Mouse (Mus musculus) adrenal gland, postnatal 25 days (tissue): ENCODE measurements around the gene Wbp1l. TPM values are rescaled to one million over a fixed set of nuclear protein-coding genes. Genes with fewer than 3 reads are reported as not detected.

Experiments
- DNase-seq: peaks from one replicate; pipeline ENCODE4 v3.0.0; 2021; ENCODE audit warnings: mixed read lengths
- total RNA-seq: library from RNA; stranded (reverse); gene quantifications from 2 replicates; pipeline ENCODE4 v1.2.3, GENCODE M21; 2021

The Wbp1l gene
- total RNA-seq, 1 experiment from 2014 or later: 189 TPM

DNA sequence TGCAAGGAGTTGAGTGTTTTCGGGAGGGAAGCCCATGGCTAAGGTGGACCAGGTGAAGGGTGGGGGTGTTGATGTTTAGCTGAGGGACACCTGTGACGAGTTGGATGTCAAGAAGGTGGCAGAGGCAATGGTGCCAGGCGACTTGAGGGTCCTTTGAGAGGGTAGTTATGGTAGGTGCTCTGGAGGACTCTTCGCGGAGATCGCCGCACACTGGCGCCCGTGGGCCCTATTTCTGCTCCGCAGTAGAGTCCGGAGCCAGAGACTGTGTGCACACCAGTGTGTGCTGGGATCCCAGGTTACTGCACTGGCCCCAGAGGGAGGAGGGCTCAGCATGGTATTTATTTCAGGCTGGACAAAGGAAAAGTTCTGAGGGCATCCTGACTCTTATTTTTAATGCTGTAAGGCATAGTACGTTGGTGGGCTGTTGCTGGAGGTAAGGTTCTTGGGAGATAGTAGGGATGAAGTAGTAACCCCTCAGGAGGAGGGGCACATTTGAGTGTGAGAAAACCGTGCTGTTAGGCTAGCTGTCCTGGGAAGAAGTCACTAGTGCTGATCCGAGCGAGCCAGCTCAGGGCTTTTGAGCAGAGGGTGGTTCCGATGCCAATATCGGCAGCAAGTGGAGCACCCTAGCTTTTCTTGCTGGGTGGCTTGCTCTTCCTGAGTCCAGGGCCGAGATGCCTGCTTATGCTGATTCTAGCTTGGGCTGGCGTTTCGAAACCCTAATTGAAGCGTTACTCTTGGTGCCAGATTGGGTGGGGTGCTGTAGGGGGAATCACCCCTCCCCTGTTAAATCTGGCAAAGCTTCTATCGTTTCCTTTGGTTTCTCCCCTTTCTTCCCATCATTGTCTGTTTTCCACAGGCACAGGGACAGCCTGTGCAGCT is 732 bp downstream of the Wbp1l start:
- DNase-seq: peak; percentile 31

- no peak for DNase-seq
Observed at GRCm38 (mm10) chr19:46600371-46600770, 1.5 kb downstream of the Wbp1l start.

DNA sequence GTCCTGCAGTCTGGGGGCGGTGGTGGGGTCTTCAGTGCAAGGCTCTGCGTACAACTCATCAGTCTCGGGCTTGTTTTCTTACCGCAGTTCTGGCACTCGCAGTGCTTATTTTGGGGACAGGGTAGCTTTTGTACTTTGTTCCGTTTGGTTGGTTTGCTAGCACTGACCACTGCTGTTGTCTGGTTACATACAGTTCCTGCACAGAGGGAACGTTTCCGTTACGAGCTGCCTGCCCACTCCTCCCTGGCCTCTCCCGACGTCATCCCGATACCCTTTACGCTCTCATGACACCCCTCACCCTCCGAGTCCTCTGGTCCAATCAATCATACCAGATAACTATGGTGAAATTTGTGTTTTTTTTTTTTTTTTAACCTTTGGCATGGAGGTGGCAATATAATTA is 2.6 kb downstream of the Wbp1l start:
- DNase-seq: no peak

- no peak for DNase-seq
Observed at GRCm38 (mm10) chr19:46602406-46602805, 3.5 kb downstream of the Wbp1l start.

DNA sequence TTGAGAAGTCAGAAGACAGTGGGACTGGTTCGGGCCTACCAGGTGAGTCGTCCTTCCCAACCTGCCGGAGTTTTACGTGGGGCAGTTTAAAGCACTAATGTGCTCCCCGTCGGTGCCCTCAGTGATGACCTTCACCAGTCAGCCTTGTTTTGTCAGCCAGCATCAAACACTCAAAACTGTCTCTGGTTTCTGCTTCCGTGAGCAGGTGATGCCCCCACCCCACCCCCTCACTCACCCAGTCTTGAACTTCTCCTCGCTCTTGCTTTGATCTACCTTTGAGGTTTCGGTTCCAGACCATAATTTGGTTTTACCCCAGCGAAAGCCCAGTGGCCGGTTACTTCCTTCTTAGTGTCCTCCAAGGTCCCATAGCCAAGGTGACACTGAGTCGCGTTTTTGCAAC is 7.8 kb downstream of the Wbp1l start:
- DNase-seq: no peak

DNA sequence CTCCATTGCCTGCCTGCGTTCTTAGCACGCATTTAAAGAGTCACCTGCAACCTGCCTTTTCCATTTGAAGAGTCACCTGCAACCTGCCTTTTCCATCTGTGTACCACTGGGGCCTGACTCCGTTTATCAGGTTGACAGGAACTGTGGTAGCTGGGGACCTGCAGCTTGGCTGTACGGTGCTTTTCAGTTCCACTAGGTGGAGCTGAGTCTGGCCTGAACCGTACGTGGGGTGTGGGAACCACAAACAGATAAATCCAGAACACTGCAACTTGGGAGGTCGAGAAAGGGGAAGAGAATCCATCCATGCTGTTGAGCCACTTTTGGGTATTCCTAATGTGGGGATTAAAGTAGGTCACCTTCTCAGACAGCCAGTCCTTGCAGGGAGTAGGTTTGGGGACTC is 8.5 kb downstream of the Wbp1l start:
- DNase-seq: no peak

- DNase-seq: no peak
Observed at GRCm38 (mm10) chr19:46608158-46608557, 9.3 kb downstream of the Wbp1l start.

GRCm38 (mm10) chr19:46616378-46616777 is 17.5 kb downstream of the Wbp1l start:
- no peak for DNase-seq

GRCm38 (mm10) chr19:46617361-46617760 is 18.5 kb downstream of the Wbp1l start:
- DNase-seq: no peak

- no peak for DNase-seq
Observed at GRCm38 (mm10) chr19:46618322-46618721, 19.4 kb downstream of the Wbp1l start.

DNA sequence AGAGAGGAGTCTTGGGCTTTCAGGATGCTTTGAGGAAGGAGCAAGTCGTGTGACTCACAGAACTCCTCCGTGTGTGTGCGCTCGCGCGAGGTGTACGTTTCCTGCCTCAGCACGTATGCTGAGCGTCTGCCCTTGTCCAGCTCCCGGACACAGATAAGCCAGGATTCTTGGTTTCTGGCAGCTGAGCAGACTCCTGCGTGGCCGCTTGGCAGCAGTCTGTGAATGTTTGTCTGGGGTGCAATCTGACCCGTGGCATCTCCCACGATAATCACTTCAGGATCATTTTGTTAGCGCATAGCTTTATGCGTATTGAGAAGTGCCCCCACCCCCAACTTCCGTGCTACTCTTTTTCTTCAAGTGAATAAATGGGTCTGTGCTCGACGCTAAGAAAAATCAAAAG is 20.1 kb downstream of the Wbp1l start:
- DNase-seq: peak; percentile 37

GRCm38 (mm10) chr19:46619518-46619917 is 20.6 kb downstream of the Wbp1l start:
- no peak for DNase-seq

DNA sequence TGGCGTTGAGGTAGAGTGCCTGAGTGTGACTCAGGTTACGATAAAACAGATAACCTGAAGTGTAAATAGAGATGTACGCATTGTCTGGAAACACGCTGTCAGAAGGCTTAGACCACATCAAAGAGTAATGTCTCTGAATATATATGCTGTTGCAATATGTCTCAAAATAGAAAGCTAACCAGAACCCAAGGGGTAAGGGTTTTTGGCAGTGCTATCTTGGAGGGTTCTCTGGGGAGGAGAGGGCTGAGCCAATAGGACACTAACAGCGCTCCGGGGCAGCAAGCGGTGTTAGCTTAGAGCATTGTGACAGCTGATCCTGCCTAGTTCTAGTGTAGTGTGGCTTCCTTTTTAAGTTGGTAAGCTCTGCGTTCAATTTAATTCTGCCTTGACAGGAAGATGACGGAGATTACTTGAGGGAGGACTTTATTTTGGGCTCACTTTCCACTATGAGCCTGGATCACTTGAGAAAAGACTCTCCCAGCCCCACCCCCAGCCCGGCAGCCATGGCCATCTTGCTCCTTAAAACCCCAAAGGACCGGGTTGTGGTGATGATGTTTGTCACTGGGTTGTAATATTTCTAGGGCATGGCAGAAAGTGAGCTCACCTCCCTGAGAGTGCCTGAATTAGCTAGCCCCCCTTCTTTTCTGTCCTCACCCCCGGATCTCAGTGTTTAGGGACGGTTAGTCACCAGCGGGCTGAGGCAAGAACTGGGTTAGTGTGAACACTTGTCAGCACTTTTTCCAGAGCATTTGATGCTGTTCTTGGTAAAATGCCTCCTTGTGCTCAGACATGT is 21.3 kb downstream of the Wbp1l start:
- no peak for DNase-seq

DNA sequence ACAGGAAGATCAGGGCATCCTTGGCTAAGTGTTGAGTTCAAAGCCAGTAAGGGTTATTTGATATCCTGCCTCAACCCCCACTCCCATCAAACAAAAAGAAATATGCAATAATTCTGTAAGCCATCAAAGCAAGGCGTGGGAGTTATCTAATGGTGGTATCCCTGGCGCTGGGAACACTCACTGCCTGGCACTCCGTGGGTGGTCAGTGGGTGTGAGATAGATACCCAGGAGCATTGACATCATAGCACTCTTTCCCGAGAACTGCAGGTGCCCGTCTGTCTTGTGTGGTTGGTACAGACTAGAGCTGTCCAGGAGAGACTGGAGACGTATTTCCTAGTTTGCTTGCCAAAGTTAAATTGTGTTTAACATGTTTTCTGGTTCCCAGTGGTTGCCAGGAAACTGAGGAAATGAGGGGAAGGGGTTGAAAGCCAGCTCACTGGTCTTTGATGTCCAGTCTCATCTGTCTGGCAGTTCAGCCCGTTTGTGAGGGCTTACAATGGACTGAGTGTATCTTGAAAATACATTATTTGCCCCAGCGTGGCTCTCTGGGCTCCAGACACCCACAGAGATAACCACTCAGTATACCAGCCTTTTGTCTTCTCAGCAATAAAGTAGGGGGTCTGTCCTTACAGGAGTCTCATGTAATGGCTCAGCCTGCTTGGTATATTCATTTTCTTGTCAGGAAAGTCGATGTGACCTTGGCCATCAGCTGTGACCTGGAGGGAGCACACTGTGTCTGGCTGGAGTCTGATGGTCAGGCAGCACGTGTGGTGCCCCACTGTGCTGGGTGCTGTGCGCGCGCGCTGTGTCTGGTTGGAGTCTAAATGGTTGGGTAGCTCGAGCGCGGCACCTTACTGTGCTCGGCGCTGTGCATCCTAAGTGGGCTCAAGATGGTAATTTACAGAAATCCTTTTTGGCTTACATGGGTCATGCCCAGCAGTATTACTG is 22.6 kb downstream of the Wbp1l start:
- DNase-seq: no peak

DNA sequence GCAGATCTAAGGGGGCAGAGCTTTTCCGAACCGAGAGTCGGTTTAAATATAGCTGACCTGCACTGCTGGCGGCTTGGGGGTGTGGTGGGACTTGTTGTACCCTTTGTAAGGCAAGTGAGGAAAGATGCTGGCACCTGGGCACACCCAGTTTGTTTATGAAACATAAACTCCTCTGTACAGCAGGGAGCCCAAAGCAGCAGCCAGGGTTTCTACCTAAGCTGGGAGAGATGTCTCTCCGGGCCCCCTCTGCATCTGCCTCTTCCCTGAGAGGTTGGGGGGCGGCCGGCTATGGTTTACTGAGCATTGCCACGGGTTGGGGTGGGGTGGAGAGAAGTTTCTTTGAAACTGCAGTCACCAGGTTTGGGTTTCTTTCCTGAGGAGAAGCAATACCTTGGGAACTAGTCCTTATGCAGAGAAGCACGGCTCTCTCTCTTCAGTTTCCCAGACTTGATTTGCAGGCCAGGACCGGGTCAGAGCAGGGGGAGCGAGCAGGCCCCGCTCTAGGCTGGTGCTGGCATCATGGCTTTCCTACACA is 23.8 kb downstream of the Wbp1l start:
- no peak for DNase-seq

DNA sequence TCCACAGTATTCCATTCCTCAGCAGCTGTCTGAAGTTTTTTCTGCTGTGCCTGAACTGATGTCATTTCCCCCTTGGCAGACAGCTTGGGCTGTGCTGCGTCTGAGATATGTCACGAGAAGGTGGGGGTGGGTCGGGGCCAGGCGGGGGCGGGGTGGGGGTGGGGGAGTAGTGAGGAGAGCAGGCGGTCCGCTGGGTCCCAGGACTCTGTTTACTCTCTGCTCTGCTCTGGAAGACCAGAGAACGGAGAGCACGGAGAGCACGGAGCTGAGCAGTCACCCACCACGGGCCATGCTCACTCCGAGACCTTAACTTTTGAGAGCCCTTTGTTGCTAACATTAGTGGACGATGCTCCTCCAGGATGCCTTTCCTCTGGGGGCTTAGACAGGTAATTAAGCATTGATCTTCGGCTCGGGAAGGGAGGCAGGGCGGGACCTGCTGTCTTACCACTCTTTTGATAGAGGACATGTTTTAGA is 24.3 kb downstream of the Wbp1l start:
- no peak for DNase-seq

- no peak for DNase-seq
Observed at GRCm38 (mm10) chr19:46623790-46624772, 25.2 kb downstream of the Wbp1l start.

- DNase-seq: no peak
Observed at GRCm38 (mm10) chr19:46625015-46625414, 26.1 kb downstream of the Wbp1l start.

DNA sequence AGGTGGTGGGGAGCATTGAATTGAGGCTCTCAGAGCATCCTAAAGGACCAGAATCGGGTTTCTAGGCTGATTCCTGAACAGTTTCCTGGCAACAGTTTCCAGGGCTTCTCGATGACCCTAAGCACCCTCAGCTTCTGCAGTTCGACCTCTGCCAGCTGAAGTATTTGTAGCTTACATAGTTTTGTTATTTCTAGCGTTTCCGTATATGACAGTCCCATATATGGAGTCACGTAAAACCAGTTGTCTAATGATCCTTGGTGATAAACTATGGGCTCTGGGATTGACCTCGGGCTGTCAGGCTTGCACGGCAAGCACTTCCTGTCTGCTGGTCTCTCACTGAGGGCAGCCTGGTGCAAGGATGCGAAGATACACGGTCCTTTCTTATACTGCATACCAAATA is 26.6 kb downstream of the Wbp1l start:
- DNase-seq: no peak

- DNase-seq: peak; percentile 65
Observed at GRCm38 (mm10) chr19:46628403-46628802, 29.5 kb downstream of the Wbp1l start.

- DNase-seq: no peak
Observed at GRCm38 (mm10) chr19:46629807-46630206, 30.9 kb downstream of the Wbp1l start.
